Mouse (Mus musculus): ENCODE measurements around the gene Jazf1.

- TF ChIP-seq POLR2A (IDR thresholded peaks at IDR 0.05; ENCODE audit: low read depth, low read length) (no peak), CTCF (IDR thresholded peaks at IDR 0.05; ENCODE audit: extremely low read depth, insufficient read depth, insufficient read length, insufficient replicate concordance) (no peak)
Observed at GRCm38 (mm10) chr6:52837792-52838191, 230.6 kb downstream of the Jazf1 start.

All from spleen, adult 2 months (tissue).